Mouse (Mus musculus) cerebellum, adult 11-12 months (tissue): ENCODE data around the gene Vpreb3.

Experiments
- DNase-seq: peaks from one replicate; pipeline ENCODE4 v3.0.0; 2022

The Vpreb3 gene

GRCm38 (mm10) chr10:75942736-75943477 is at the start of gene Vpreb3:
Gene Vpreb3 (plus strand): TSS chr10:75943057.
- DNase-seq = no peak

GRCm38 (mm10) chr10:75893089-75893750 is 49.6 kb upstream of the Vpreb3 start, which contains the start of gene Derl3:
Gene Derl3 (plus strand): TSS chr10:75893413.
- peak; percentile 99 for DNase-seq

- DNase-seq = no peak
Measured at GRCm38 (mm10) chr10:75894601-75895000, 48.3 kb upstream of the Vpreb3 start.

- no peak for DNase-seq
Measured at GRCm38 (mm10) chr10:75895730-75896129, 47.1 kb upstream of the Vpreb3 start.

GRCm38 (mm10) chr10:75896208-75896607 is 46.6 kb upstream of the Vpreb3 start:
- DNase-seq = no peak

- peak; percentile 65 for DNase-seq
Measured at GRCm38 (mm10) chr10:75897373-75897772, 45.5 kb upstream of the Vpreb3 start.

- no peak for DNase-seq
Measured at GRCm38 (mm10) chr10:75898039-75898564, 44.8 kb upstream of the Vpreb3 start.

- DNase-seq = no peak
Measured at GRCm38 (mm10) chr10:75898846-75899245, 44.0 kb upstream of the Vpreb3 start.

GRCm38 (mm10) chr10:75904391-75904790 is 38.5 kb upstream of the Vpreb3 start:
- no peak for DNase-seq

- DNase-seq = no peak
Measured at GRCm38 (mm10) chr10:75906882-75907281, 36.0 kb upstream of the Vpreb3 start.

- no peak for DNase-seq
Measured at GRCm38 (mm10) chr10:75910698-75911097, 32.2 kb upstream of the Vpreb3 start.

- no peak for DNase-seq
Measured at GRCm38 (mm10) chr10:75913013-75913589, 29.8 kb upstream of the Vpreb3 start.

GRCm38 (mm10) chr10:75915557-75915956 is 27.3 kb upstream of the Vpreb3 start:
- DNase-seq = no peak

GRCm38 (mm10) chr10:75916840-75917239 is 26.0 kb upstream of the Vpreb3 start:
- DNase-seq = no peak

GRCm38 (mm10) chr10:75919026-75919425 is 23.8 kb upstream of the Vpreb3 start:
- no peak for DNase-seq

- DNase-seq = peak; percentile 95
Measured at GRCm38 (mm10) chr10:75921026-75921725, 21.7 kb upstream of the Vpreb3 start, which contains the start of gene Smarcb1. Gene Smarcb1 (minus strand): TSS chr10:75921617.

GRCm38 (mm10) chr10:75921726-75922560 is 20.9 kb upstream of the Vpreb3 start:
- peak; percentile 67 for DNase-seq

GRCm38 (mm10) chr10:75924324-75924723 is 18.5 kb upstream of the Vpreb3 start:
- no peak for DNase-seq

- no peak for DNase-seq
Measured at GRCm38 (mm10) chr10:75926396-75926795, 16.5 kb upstream of the Vpreb3 start.

GRCm38 (mm10) chr10:75930304-75930703 is 12.6 kb upstream of the Vpreb3 start:
- no peak for DNase-seq

GRCm38 (mm10) chr10:75931311-75931710 is 11.5 kb upstream of the Vpreb3 start:
- no peak for DNase-seq

GRCm38 (mm10) chr10:75932081-75932678 is 10.7 kb upstream of the Vpreb3 start:
- DNase-seq = no peak
